Mouse (Mus musculus) spleen, embryonic (tissue): ENCODE measurements around the gene Gm28051.

Experiments used
- CTCF ChIA-PET: fragments of 350-600 bp; sonication (Branson Sonifier 250); formaldehyde crosslinking; loops from one replicate; lab custom pipeline; 2022; lab: Charles Lee

The Gm28051 gene

DNA sequence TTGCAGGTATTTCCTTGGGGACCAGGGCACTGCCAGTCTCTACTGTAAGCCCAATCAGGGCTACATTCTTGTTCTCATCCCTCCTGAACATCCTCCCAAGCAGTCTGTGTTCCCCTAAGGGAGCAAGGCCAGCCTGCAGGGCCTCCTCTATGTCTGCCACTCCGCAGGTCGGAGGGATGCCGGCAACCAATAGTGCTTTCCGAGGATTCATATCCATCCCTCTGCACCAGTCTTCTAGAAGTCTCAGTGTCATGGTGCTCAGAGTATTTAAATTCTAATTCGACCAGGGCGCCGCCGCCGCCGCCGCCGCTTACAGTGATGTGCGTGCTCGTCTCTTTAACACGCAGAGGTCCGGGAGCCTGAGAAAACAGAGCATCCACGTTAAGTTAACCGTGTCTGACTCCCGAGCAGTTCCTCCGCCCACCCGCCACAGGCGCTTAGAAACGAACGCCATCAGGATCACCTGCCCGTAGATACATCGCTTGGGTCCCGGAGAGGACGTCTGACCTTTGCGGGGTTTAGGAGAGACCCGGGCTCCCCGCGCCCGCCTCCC lies 14.5 kb downstream of the Gm28051 start:
- CTCF ChIA-PET, result no interaction called here

DNA sequence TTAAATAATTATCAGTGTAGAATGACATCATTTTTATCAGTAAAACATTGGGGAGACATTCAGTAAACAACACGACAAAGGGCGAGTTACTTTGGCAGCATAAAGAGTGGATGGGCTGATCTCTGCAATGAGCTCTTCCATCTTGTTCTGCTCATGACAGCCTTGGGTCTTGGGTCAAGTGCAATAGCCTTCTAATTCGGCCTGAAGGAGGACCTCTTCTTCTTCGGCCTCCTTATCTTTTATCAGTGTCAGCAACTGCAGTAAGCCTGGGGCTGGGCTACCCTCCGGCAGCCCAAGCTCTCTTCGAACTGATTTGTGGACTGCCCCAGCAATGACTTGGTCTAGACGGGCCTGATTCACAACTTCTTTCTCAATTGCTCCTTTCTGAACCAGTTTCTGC lies 15.5 kb downstream of the Gm28051 start:
- CTCF ChIA-PET, result interaction anchor here (0.5 kb wide), 1 partner anchor 123 kb away, joined by 4 read pairs; no protein-coding TSS in a partner anchor

DNA sequence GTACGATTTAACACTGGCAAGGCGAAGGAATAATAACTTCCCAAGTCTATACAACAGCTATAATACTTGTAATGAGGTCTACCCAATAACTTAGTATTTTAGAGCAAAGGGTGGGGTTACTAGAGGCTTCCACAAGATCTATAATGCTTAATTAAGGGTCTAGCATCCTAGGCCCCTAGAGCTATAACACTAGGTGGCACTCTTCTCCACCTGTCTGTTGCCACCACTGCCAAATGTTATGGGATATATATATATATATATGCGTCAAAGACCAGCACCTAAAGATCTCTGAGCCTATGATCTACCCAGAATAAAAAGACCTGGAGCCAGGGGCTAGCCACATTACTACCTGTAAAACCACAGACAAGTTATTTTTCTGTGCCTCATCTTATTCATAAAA lies 17.3 kb downstream of the Gm28051 start:
- CTCF ChIA-PET, result interaction anchor here (0.6 to 1.1 kb wide), 6 partner anchors 10 to 758 kb away, joined by 3 to 14 read pairs (median 4); no protein-coding TSS in a partner anchor

- CTCF ChIA-PET, result interaction anchor here (0.6 to 0.7 kb wide), 2 partner anchors 48 to 291 kb away, joined by 3 to 9 read pairs; no protein-coding TSS in a partner anchor
Observed at GRCm38 (mm10) chr12:102739096-102739495, 18.5 kb downstream of the Gm28051 start.

DNA sequence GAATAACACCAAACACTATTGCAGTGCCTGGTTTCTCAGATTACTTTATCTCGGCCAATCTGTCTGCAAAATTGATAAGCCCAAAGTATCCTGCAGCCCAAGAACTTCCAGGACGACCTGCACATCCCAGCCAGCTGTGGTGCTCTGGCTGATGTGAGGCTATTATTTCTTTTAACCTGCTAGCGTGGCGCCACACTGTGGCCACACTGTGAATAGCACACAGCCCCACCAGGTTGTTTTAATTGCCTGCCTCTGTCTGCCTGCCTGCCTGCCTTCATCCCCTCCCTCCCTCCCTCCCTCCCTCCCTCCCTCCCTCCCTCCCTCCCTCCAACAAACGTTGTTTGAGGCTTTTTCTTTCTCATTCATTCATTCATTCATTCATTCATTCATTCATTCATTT lies 24.2 kb downstream of the Gm28051 start:
- CTCF ChIA-PET, result no interaction called here

DNA sequence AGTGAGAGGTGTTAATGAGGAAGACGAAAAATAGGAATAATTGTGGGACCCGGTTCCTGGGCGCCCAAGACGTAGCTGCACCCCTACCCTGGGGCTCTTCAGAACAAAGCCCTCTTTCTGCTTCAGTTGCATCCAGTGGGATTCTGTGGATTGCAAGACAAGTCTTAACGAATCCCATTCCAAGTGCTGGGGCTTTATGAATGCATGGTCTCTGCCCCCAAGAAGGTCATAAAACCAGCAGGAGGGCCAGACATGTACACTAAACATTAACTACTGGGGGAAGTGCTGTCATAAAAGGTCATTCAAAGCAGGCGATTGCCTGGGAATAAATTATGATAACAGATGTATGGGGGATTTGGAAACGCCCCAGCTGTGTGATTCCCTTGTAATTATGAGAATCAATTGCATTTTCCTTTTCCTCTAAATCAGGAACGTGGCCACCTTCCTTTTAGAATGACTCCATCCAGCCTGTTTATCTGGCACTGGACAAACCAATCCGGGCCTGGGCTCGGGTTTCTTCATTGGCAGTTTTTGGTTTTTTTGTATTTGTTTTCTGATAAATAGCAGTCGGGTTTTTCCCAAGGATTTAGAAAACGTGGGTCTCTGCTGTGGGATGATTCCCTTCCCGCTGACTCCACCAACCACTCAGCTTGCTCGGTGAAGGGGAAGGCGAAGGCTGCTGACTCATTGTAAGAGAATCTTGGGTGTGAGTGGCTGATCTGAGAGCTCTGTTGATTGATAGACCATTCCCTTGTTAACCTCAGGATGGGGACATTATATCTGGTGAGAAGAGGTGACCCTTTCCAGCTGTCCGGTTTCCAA lies 26.6 kb downstream of the Gm28051 start:
- CTCF ChIA-PET, result no interaction called here

DNA sequence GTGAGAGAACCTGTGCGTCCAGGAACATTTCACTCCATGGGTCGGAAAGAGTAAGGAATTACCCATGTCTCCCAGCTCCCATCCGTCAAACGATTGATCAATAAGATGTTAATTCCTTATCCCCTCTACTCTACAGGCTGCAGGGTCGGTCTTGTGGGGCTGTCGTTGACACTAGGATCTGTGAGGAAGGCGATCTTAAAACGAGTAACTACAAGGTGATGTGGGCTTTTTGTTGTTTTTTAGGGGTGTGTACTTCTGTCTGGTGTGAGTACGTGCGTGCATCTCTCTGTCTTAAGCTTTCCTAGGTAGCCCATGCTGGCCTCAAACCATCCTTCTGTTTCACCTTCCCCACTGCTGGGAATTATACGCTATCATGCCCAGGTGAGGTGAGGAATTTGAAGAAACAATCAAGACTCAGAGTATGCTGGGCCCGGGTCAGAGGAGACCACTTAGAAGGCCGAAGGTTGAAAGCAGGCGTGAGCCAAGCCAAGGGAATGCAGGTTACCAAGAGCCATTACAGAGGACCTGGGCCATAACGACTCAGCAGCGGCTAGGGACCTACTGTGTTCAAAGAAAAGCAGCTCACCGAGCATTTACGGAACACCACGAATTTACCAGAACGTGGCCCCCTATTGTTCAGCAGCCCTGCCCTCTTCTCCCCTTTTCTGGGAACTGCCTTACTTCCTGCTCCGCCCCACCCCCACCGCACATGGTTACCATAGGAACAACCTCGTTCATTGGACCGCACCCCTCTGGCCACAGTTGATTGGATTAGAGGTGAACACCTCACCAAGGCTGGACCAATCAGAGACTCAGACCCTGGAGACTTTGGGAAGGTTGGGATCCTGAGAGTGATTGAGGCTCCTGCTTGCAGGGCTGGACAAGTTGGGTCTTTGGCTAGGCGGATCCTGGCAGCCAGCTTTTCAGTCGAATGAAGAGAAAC lies 27.4 kb downstream of the Gm28051 start:
- CTCF ChIA-PET, result no interaction called here

- CTCF ChIA-PET, result no interaction called here
Observed at GRCm38 (mm10) chr12:102725761-102726175, 31.8 kb downstream of the Gm28051 start.

GRCm38 (mm10) chr12:102725146-102725545 lies 32.4 kb downstream of the Gm28051 start:
- CTCF ChIA-PET, result no interaction called here

- CTCF ChIA-PET, result no interaction called here
Observed at GRCm38 (mm10) chr12:102723861-102724260, 33.7 kb downstream of the Gm28051 start.

DNA sequence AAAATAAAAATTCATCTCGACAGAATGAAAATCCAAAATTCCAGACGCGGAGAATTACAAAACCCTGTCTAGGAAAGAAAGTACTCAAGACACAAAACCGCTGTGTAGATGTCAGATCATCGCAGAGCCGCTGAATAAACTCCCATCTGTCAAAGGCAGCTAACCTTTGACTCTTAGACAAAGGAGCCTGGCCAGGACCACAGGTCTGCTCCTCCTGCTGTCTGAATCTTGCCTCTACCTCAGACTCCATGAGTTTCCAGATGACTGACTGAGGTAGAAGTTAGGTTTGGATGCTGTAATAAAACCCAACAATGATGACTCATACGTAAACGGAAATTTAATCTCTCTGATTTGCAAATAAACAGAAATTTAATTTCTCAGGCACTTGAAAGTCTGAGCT lies 34.6 kb downstream of the Gm28051 start:
- CTCF ChIA-PET, result no interaction called here

GRCm38 (mm10) chr12:102722451-102722850 lies 35.1 kb downstream of the Gm28051 start:
- CTCF ChIA-PET, result no interaction called here

- CTCF ChIA-PET, result interaction anchor here (0.7 to 1.4 kb wide), 6 partner anchors 20 to 1530 kb away, joined by 3 to 4 read pairs (median 3); no protein-coding TSS in a partner anchor
Observed at GRCm38 (mm10) chr12:102719552-102720315, 37.8 kb downstream of the Gm28051 start.

GRCm38 (mm10) chr12:102714654-102715395 lies 42.7 kb downstream of the Gm28051 start:
- CTCF ChIA-PET, result interaction anchor here (0.5 to 0.7 kb wide), 4 partner anchors 67 to 231 kb away, joined by 3 to 5 read pairs (median 4); no protein-coding TSS in a partner anchor

DNA sequence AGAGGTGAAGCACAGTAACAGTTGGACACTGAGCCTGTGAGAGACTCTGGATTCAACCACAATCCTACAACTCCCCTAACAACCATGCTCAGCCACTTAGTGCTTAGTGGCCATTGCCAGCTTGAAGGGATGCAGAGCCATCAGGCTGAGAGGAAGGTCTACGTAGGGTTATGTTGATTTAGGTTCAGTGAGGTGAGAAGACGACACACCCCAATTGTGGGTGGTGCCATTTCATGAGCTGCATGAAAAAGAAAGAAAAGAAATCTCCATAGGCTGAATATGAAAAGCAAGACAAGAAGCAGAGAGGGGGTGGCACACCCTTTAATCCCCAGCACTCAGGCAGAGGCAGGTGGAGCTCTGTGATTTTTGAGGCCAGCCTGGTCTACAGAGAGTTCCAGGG lies 43.4 kb downstream of the Gm28051 start:
- CTCF ChIA-PET, result interaction anchor here (0.6 to 0.7 kb wide), 4 partner anchors 16 to 230 kb away, joined by 3 to 5 read pairs (median 4); no protein-coding TSS in a partner anchor

GRCm38 (mm10) chr12:102713153-102713865 lies 44.3 kb downstream of the Gm28051 start:
- CTCF ChIA-PET, result interaction anchor here (0.7 to 0.9 kb wide), 2 partner anchors 16 to 734 kb away, joined by 3 to 4 read pairs; no protein-coding TSS in a partner anchor

DNA sequence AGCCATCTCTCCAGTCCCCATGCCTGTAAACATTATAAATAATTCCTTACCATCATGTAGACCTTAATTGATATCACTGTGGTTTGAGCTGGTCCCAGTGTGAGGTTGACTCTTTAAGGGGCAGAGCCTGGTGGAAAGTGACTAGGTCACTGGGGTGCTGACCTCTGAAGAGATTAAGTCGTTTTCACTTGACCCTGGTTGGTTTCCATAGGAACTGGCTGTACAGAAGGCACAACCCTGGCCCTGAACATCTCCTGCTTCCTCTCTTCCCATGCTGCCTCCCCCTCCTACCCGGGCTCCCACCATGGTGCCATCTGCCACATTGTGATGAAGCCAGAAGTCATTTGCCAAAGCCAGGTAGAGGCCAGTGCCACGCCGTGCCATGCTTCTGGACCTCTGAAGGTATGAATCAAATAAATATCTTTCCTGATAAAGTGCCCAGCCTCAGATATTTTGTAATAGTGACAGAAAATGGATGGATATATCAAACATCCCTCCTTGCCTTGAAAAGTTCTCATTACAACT lies 46.7 kb downstream of the Gm28051 start:
- CTCF ChIA-PET, result no interaction called here

GRCm38 (mm10) chr12:102709896-102710295 lies 47.7 kb downstream of the Gm28051 start:
- CTCF ChIA-PET, result no interaction called here

DNA sequence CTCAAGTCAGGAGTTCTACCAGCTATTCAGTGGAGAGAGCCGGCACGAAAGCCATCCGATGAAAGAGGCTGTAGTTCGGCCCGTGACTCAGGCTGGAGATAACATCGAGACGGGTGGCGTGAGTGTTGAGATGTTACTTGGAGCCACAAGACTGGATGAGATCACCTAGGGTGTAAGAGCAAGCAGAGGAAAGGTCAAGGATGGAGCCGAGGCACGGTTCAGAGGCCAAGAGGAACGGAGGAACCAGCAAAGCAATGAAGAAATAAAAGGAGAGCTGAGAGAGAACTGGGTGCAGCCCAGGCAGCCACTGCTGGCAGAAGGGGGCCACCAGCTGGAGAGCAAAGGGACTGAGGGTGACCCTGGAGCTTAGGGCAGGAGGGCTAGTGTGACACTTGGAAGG lies 49.3 kb downstream of the Gm28051 start:
- CTCF ChIA-PET, result no interaction called here
